Mouse (Mus musculus): ENCODE measurements around the gene Arid2.

The Arid2 gene

DNA sequence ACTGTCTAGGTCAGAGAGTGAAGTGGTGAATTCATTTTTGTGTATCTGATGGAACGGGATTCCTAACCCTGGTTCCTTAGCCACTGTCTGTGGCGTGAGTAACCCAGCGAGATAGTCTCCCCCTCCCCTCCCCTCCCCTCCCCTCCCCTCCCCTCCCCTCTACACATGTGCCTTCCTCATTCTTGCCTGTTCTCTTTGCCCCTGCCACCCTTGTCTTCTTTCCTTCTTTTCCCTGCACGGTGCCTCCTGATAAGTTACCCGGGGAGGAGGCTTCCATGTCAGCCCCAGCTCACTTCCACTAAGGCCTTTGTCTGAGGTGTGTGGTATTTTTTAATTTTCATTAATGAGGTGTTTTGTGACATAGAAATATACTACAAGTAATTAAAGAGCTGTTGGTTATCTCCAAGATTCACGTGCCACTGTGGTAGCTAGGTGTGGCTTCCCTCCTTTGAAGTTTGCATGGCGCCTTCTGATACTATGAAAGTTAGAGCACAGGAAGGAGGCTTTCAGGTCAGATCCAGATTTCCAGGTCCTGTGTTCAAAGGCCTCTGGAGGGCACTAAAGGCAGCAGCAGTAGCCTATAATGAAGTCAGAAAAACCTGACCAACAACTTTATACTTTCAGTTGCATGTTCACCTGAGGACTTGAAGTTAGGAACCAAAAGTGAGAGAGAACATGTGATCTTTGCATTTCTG, 57.4 kb downstream of the Arid2 start:
- CTCF ChIA-PET, result interaction anchor here (0.6 to 0.9 kb wide), 2 partner anchors 62 to 1658 kb away, joined by 7 to 13 read pairs; no protein-coding TSS in a partner anchor

DNA sequence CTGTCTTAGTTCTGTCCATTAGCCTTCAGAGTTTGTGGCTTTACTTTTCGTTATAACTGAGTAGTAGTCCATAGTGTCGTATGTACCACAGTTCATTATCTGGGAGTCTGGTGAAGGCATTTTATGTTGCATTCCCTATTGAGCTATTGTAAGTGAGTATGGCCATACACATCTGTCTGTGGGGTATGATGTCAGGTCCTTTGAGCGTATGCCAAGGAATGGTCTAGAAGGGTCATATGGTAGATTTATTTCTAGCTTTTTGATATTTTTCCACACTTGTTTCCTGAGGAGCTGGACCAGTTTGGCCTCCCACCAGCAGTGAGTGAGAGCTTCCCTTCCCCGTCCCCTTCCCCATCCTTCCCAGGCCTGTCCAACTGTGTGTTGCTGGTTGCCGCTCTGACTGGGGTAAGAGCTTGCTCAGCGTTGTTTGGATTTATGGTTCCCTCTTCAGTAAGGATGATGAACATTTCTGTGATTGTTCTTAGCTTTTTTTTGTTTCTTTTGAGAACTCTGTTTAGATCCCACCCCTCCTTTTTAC, 58.1 kb downstream of the Arid2 start:
- CTCF ChIA-PET, result interaction anchor here (0.6 to 0.9 kb wide), 2 partner anchors 62 to 396 kb away, joined by 3 to 13 read pairs; no protein-coding TSS in a partner anchor

DNA sequence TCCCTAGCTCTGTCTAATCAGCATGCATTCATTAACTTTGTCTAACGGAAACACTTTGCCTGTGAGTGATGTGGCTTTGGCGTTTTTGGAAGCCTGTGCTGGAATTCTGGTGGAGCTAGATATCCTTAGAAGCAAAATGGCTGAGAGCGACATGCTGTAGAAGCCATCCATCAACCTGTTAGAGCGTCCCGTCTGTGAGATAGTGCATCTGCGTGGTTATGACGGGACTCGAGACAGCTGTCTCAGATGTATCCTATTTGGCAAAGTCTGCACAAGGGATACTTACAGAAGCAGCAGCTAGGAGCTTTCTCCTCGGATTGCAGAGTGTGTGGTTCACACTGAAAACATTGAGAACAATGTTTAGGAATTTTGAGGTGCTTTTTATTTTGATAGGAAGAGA, 64.1 kb downstream of the Arid2 start:
- CTCF ChIA-PET, result interaction anchor here (0.5 kb wide), 1 partner anchor 578 kb away, joined by 3 read pairs; no protein-coding TSS in a partner anchor

DNA sequence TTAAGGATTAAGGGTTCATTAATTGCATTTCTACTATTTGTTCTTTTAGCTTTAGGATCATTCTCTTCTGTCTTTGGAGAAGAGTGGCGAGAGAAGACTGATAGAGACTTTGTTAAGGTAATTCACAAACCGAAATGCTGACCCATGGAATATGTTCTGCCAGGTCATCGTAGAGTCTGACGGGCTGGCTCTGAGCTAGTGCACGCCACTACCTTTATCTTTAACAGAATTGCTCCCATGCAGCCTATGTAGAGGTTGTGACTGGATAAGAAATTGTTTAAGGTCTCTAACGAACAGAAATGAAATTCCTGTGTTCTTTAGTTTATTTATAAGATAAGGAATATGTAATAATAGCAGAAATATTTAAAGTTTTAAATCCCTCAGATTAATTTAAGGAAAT, 71.6 kb downstream of the Arid2 start:
- CTCF ChIA-PET, result interaction anchor here (0.6 to 1.1 kb wide), 2 partner anchors 28 to 175 kb away, joined by 3 read pairs; no protein-coding TSS in a partner anchor

DNA sequence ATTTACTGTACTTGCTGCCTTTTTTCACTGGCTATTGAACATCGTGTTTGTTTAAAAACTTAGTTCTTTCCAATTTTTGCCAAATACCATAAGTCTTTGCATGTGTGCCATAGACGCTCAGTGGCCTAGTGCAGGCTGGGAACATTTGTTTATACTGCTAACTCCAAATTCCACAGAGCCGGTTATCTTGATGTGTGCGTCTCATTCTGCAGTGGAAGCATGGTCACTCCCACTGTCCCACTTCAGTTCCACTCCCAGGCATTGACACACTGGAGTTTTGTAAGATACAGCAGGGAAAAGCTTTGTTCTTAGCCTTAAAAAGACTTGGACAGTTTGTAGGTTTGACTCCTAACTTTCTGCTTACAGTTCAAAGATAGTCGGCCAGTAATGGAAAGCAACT, 73.3 kb downstream of the Arid2 start:
- CTCF ChIA-PET, result no interaction called here

DNA sequence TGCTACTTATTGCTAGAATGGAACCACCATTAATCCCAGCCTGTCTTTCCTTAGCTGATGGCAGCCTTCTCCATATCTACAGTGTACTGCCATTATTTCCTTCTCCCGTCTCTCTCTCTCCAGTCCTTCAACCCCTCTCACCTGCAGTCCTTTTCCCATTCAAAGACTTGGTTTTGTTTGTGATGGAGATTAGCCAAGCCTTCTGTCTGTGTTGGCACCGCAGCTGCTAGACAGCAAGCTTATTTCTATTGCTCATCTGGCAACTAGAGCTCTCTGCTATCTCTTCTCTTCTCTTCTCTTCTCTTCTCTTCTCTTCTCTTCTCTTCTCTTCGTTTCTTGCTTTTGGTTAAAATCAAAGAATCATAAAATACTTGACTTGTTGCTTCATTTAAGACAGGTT, 78.0 kb downstream of the Arid2 start:
- CTCF ChIA-PET, result no interaction called here

DNA sequence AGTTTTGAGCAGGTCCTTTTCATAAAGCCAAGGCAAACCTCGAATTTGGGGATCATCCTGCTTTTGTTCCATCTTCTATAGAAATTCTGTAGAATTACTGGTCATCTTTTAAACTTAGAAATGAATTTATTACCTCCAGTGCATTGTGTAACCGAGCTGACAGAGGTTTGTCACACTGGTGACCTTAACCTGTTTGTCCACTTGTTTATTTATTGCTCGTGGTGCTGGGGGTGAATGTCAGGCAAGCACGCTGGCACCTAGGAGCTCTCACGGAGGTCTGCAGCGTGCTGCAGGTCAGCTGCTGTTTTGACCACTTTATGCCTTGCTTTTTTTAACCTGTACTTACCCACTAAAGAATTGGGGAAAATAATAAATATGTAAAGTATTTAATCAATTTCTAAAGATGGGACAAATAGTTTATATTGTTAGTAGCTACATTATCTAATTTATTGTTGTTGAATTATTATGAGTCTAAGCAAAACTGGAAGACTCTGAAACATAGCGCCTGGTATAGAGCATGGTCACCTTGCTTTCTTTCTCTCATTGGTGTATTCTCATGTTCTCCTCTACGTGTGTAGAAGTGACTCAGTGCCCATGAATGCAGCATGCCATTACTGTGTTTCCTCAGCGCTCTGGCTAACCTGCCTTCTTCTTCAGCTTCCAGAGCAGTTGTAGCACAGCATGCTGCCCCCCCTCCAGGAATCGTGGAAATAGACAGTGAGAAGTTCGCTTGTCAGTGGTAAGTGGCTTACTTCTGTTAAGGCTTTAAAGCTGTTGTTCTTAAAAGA, 79.1 kb downstream of the Arid2 start:
- CTCF ChIA-PET, result no interaction called here

DNA sequence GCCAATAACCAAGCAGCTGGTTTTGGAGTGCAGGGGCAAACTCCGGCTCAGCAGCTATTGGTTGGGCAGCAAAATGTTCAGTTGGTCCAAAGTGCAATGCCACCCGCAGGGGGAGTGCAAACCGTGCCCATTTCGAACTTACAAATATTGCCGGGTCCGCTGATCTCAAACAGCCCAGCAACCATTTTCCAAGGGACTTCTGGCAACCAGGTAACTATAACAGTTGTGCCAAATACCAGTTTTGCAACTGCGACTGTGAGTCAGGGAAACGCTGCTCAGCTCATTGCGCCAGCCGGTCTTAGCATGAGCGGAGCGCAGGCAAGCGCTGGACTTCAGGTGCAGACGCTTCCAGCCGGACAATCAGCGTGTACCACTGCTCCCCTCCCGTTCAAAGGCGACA, 84.0 kb downstream of the Arid2 start:
- CTCF ChIA-PET, result no interaction called here

DNA sequence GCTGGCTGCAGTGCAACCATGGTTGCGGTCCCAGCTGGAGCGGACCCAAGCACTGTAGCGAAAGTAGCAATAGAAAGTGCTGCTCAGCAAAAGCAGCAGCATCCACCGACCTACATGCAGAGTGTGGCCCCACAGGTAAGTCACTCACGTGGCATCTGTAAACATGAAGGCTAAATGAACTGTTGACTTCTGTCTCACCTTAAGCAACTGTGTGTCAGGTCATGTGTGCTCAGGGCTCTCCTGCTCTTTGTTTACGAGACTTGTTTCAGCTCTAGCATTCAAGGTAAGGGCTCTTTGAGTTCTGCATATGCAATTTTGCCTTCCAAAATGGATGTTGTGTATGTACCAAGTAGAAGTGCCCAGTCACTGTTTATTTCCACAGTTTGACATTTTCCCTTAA, 85.3 kb downstream of the Arid2 start:
- CTCF ChIA-PET, result no interaction called here

DNA sequence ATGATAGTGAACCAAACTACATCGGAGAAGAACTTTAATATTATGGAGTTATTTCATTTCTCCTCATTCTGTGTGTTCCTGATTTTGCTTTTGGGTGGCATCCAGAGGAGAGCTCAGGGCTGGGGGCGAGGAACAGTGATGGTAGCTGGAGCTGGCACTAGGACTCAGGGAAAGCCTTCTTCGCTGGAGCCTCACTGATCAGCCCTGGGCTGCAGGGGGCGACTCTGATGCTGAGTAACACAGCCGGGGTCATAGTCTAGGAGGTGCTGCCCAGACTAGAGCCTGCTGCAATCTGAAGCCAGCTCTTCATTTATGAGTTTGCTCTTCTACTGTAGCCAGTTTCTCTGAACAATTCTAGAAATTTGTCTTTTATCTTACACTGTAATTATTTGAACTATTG, 85.8 kb downstream of the Arid2 start:
- CTCF ChIA-PET, result no interaction called here

DNA sequence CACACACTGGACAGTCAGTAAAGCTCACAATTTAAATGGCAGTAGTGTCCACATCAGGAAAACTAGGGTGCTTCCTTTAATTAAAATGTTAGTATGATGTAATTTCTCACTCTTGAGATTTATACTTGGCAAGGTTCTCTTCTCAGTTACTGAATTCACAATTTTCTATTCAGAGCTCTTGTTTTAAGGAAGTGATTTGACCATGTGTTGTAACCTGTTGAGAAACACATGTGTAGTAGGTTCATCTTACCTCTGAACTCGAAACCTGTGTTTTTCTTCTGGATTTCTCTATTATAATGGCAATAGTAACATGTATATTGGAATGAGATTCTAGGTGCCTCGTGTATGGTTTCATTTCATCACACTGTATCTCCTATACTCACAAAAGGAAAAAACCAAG, 88.9 kb downstream of the Arid2 start:
- CTCF ChIA-PET, result interaction anchor here (0.5 to 0.6 kb wide), 2 partner anchors 212 to 557 kb away, joined by 3 to 8 read pairs; no protein-coding TSS in a partner anchor

DNA sequence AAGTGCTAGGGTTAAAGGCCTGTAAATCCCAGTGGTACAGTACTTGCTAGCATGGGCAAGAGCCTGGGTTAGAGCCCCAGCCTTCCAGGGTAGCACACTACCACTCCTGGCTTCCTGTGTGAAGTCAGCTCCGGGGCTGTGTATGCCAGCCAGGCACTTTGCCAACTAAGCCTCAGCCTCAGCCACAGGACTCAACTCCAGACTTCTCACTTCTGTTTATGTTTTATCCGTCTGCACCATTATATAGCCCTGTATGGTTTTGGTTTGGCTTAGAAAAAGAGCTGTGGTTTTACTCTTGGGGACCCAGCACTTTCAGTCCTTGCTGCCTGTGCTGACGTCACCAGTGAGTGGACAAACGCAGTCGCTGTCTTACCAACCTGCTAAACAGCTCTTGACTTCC, 89.9 kb downstream of the Arid2 start:
- CTCF ChIA-PET, result interaction anchor here (0.7 kb wide), 1 partner anchor 258 kb away, joined by 5 read pairs; no protein-coding TSS in a partner anchor

DNA sequence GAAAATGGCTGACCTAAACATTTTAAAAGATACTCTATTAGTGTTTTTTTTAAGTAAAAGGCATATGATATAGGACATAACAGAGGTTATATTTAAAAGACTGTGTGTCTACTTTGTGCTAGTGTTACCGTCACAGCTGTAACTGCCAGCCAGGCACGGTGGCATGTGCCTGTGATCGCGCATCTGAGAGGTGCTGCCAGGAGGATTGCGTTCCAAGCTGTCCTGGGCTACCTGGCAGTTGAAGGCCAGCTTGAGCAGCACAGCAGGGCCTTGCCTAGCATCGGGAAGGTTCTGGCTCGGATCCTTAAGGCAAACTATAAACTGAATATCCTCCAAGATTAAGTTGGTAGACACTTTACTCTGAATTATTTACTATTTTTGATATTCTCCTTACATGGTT, 90.4 kb downstream of the Arid2 start:
- CTCF ChIA-PET, result no interaction called here

DNA sequence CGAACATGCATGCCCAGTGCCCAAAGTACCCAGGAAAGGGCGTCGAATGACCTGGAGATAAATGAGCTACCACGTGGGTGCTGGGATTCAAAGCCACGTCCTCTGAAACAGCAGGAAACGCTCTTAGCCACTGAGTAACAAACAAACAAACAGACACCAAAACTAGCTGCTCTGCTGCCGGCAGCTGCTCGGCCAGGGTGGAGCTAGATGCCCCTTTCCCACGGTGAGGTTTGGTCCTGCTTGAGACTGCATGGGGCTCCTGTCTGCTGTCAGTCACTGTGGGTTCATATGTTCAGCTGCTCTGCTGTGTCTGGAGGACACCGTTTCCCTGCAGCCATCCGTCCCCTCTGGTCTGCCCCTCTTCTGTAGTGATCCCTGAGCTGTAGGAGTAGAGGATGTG, 94.9 kb downstream of the Arid2 start:
- CTCF ChIA-PET, result no interaction called here

DNA sequence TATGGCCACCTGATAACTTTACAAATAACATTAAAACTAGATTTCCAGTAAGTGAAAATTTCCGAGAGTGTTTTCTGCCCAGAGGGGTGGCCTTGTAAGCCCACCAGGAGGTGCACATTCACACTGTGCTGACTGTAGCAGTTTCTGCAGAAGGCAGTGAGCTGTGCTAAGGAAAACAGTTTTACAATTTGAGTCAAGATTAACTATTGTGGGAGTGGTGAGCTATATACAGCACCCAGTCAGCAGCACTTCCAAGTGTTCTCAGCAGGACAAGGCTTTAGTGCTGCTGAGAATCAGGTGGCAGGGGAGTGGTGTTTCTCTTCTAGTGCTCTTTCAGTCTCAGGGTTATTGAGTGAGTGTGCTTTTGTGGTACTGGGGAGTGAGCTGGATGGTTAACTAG, 101.2 kb downstream of the Arid2 start:
- CTCF ChIA-PET, result no interaction called here

DNA sequence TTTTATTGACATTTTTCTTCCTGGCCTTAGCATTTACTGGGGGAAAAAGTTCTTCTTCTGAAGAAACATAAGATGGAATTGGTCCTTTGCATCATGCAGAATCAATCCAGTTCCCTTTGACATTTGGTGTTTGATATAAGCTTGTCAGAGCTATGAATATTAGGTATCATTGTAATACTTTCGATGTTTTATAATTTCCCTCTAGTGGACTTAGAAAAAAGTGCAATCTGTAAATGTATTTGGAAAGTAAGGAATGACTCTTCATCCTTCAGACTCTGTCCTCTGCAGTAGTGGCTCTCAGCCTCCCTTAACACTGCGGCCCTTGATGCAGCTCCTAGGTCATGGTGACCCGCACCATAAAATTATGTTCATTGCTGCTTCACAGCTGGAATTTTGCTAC, 105.6 kb downstream of the Arid2 start:
- CTCF ChIA-PET, result no interaction called here

DNA sequence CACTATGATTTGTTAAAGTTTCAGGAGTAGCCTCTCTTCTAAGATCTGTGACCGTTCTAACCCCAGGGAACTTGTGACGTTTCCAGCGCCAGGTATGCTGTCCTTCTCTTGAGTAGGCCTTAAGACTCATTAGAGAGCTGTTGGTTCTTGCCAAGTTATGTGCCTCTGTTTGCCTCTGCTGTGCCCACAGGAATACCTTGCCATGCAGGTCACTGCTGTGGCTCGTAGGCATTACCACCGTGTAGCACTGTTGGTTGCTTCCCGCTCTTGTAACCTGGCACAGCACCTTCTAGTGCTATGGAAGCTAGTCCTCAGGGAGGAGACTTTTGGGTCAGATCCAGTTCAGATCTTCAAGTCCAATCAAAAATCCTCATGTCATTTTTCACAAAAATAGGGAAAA, 107.8 kb downstream of the Arid2 start:
- CTCF ChIA-PET, result no interaction called here

DNA sequence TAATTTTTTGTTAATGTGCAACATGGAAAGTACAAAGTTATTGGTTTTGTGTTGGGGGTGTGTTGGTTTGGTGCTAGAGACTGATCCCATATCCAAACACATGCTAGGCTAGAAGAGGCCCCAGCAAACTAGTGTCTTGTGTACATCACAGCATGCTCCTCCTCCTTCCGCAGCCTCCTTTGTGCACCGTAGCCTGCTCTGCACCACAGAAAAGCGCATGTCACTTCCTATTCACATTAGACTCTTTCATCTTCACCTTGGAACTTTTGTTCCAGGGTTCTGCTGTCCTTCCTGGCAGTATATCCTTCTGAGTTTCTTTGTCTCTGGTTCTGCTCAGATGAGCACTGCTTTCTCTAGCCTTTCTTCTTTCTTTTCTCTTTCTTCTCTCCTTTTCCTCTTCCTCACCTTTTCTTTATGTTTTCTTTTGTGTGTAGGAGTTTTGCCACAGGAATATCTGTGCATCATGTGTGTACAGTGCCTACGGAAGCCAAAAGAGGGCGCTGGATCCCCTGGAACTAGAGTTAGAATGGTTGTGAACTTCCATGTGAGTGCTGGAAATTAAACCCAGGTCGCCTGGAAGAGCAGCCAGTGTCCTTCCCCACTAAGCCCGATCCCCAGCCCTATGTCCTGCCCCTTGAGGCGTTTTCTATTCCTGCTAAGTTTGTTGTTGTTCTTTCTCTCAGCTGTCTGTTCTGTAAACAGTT, 109.5 kb downstream of the Arid2 start:
- CTCF ChIA-PET, result no interaction called here

DNA sequence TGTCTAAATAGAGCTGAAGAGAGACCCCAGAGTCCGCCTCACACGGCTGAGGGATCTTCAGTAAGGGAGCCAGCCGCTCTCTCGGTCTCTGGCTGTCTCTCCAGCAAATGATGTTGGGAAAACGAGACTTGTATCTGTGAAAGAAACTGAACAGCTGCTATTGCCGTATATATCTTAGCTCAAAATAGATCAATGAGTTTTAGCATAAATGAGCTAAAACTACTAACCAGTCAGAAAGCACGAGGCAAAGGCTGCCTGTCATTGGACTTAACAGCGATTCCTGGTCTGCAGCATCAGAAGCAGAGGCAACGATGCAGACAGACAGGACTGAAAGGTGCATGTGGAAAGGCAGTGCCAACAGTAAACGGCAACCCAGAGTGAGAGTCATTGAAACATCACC, 111.0 kb downstream of the Arid2 start:
- CTCF ChIA-PET, result no interaction called here

DNA sequence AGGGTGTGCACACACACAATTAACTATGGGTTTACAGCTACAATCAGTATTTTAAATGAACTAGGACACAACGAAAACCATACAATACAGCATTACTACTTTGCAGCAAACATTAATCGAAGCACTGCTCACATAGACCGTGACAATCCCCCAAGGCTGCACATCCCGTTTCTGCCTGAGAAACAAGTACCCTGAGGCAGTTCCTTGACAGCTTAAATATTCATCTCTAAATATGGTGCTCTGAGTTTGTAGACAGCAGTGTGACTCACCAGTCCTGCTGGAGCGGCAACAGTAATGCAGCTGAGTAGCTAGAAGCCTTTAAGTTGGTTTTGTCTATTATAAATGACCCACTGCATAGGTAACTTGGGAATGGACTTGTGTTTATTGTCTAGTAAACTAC, 118.2 kb downstream of the Arid2 start:
- CTCF ChIA-PET, result no interaction called here

DNA sequence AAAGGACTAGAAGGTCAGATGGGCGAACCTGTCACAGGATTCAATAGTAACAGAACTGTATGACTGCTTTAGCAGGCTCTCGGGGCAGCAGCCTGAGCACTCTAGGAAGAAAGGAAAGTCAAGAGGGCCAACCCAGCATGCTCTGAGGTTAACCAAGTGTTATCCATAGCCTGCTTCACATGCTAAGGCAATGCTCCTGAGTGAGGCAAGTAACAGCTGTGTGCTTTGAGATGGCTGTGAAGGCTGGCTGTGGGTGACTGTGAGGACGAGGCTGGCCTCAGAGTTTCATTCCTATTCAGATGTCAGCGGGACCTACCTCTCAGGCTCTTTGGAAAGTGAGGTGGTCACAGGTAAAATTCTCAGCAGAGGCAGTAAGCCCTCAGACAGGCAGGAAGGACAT, 118.9 kb downstream of the Arid2 start:
- CTCF ChIA-PET, result no interaction called here

DNA sequence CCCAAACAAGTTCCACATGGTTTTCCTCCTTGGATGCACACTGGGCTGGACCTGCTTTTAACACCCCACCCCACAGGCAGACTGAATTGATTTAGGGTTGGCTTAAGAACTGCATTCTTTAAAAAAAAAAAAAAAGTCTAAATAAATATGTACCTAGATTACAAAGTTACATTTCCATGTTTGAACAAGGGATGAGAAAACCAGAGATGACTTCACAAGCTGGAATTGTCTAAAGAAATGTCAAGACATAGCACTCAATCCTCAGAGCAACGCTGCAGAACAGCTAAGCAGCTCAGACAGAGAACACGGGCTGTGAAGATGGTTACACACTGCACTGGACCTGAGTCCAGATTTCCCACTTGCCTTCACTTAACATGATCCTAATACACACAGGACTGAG, 119.8 kb downstream of the Arid2 start:
- CTCF ChIA-PET, result no interaction called here

Measured in spleen, embryonic (tissue).